Mouse (Mus musculus): ENCODE measurements around the gene Chil3. TPM values are rescaled to one million over a fixed set of nuclear protein-coding genes. Genes with fewer than 3 reads are reported as not detected.
"Not testable (repeated sequence)": the region's sequence is repeated elsewhere in the genome, so short reads cannot be mapped to it uniquely, and the experiment has no call there.

Chil3 gene
- not detected for total RNA-seq (2021)
- long read RNA-seq, experiment 1 = 0 reads
- long read RNA-seq, experiment 2 = 0 reads

GRCm38 (mm10) chr3:106167464-106167863, at the start of gene Chil3:
Chil3 (minus strand) TSS chr3:106167564.
- no peak for DNase-seq

- DNase-seq = not testable (repeated sequence)
Observed at GRCm38 (mm10) chr3:106198030-106198429, 30.7 kb upstream of the Chil3 start.

GRCm38 (mm10) chr3:106197246-106197645, 29.9 kb upstream of the Chil3 start:
- not testable (repeated sequence) for DNase-seq

- DNase-seq = no peak
Observed at GRCm38 (mm10) chr3:106196276-106196675, 28.9 kb upstream of the Chil3 start.

- DNase-seq = no peak
Observed at GRCm38 (mm10) chr3:106195486-106195885, 28.1 kb upstream of the Chil3 start.

GRCm38 (mm10) chr3:106187991-106188390, 20.6 kb upstream of the Chil3 start:
- DNase-seq = no peak

- no peak for DNase-seq
Observed at GRCm38 (mm10) chr3:106177509-106178189, 10.3 kb upstream of the Chil3 start.

GRCm38 (mm10) chr3:106174971-106175370, 7.6 kb upstream of the Chil3 start:
- DNase-seq = not testable (repeated sequence)

- DNase-seq = not testable (repeated sequence)
Observed at GRCm38 (mm10) chr3:106172506-106172905, 5.1 kb upstream of the Chil3 start.

GRCm38 (mm10) chr3:106171135-106171731, 3.9 kb upstream of the Chil3 start:
- no peak for DNase-seq

- DNase-seq = no peak
Observed at GRCm38 (mm10) chr3:106170522-106171053, 3.2 kb upstream of the Chil3 start.

- no peak for DNase-seq
Observed at GRCm38 (mm10) chr3:106154413-106154812, 13.0 kb downstream of the Chil3 start.

GRCm38 (mm10) chr3:106144081-106144480, 23.3 kb downstream of the Chil3 start:
- no peak for DNase-seq

- DNase-seq = no peak
Observed at GRCm38 (mm10) chr3:106131690-106132089, 35.7 kb downstream of the Chil3 start.

GRCm38 (mm10) chr3:106128807-106129493, 38.4 kb downstream of the Chil3 start:
- DNase-seq = no peak

- DNase-seq = no peak
Observed at GRCm38 (mm10) chr3:106126999-106127398, 40.4 kb downstream of the Chil3 start.

- no peak for DNase-seq
Observed at GRCm38 (mm10) chr3:106112929-106113328, 54.4 kb downstream of the Chil3 start, which contains the start of gene Chia1. Chia1 (plus strand) TSS chr3:106113229.

Other genes starting within 250 kb of the Chil3 start
- gene I830077J02Rik, start 234.9 kb downstream of the Chil3 start, total RNA-seq (2021) = under 1 TPM; 0.28 to 0.64 TPM
- gene Wdr77, start 208.2 kb downstream of the Chil3 start, total RNA-seq (2021) = 10 to 100 TPM; 26.8 to 27.2 TPM
- 100 to 1,000 TPM; 671 to 699 TPM for gene Atp5f1, start 207.5 kb downstream of the Chil3 start, total RNA-seq (2021)
- gene Ovgp1, start 193.9 kb downstream of the Chil3 start, total RNA-seq (2021) = under 1 TPM; 0.51 to 0.64 TPM
- not detected for gene Pifo, start 152.9 kb downstream of the Chil3 start, total RNA-seq (2021)
- gene Chil5, start 134.8 kb downstream of the Chil3 start, total RNA-seq (2021) = under 1 TPM in 1 of 2 experiments, not detected in 1; 0.28 TPM
- gene Chia1, start 54.3 kb downstream of the Chil3 start, total RNA-seq (2021) = not detected
- gene Chil4, start 51.9 kb upstream of the Chil3 start, total RNA-seq (2021) = not detected
- gene Chil6, start 238.6 kb upstream of the Chil3 start, total RNA-seq (2021) = not detected